Mouse (Mus musculus): ENCODE measurements around the gene Eif4g1. TPM values are rescaled to one million over a fixed set of nuclear protein-coding genes. Genes with fewer than 3 reads are reported as not detected.

Gene Eif4g1
- polyA plus RNA-seq, 1 experiment from 2014 or later, result 158 TPM

- H3K27me3 ChIP-seq (replicated peaks; ENCODE audit: control insufficient read depth, insufficient read depth, low read length), result peaks cover 22% of the 10 kb centered on the region
- H3K4me1 ChIP-seq (ENCODE audit: control insufficient read depth, insufficient read depth, low read length), result peaks cover 11% of the 10 kb centered on the region; the same call in 1 of the 2 replicates
- ATAC-seq, result peak; percentile 75
- no peaks in the 10 kb centered on the region for H3K9me3 ChIP-seq (ENCODE audit: control insufficient read depth, low read length)
- H3K4me2 ChIP-seq (ENCODE audit: low read depth, low read length), result peak within 1 kb of the TSS; percentile 93
- no peaks in the 10 kb centered on the region for H3K36me3 ChIP-seq (ENCODE audit: control insufficient read depth, insufficient read depth, low read length)
- H3K4me3 ChIP-seq (ENCODE audit: low read length), result peak within 1 kb of the TSS; percentile 60
- peak within 1 kb of the TSS; percentile 66 for H3K9ac ChIP-seq (ENCODE audit: low read depth, low read length)
- no peak within 1 kb of the TSS for H3K27ac ChIP-seq (ENCODE audit: low read length)
- WGBS, result 8% methylated on average over 54 of the region's 54 CpGs
Measured at GRCm38 (mm10) chr16:20629731-20630634, 38.1 kb upstream of the Eif4g1 start, which contains the start of gene Ece2. Gene Ece2, plus strand, starts transcription at chr16:20629828.

GRCm38 (mm10) chr16:20637410-20637809 is 30.7 kb upstream of the Eif4g1 start:
- Histone ChIP-seq H3K4me2 (ENCODE audit: low read depth, low read length) (no peak overlapping the region), H3K9me3 (ENCODE audit: control insufficient read depth, low read length) (no peaks in the 10 kb centered on the region), H3K27me3 (replicated peaks; ENCODE audit: control insufficient read depth, insufficient read depth, low read length) (no peaks in the 10 kb centered on the region), H3K9ac (ENCODE audit: low read depth, low read length) (no peak overlapping the region), H3K4me3 (ENCODE audit: low read length) (no peak overlapping the region), H3K4me1 (ENCODE audit: control insufficient read depth, insufficient read depth, low read length) (0 out of 2 replicates have a peak, but pooled peaks cover 2% of the 10 kb centered on the region), H3K36me3 (ENCODE audit: control insufficient read depth, insufficient read depth, low read length) (no peaks in the 10 kb centered on the region), H3K27ac (ENCODE audit: low read length) (no peak overlapping the region)
- ATAC-seq, result no peak
- 63% methylated on average over 8 of the region's 8 CpGs for WGBS

GRCm38 (mm10) chr16:20638367-20638766 is 29.7 kb upstream of the Eif4g1 start:
- H3K4me2 ChIP-seq (ENCODE audit: low read depth, low read length), result no peak overlapping the region
- no peaks in the 10 kb centered on the region for H3K9me3 ChIP-seq (ENCODE audit: control insufficient read depth, low read length)

GRCm38 (mm10) chr16:20642161-20642560 is 26.0 kb upstream of the Eif4g1 start:
- 3% methylated on average over 8 of the region's 8 CpGs for WGBS
- ATAC-seq, result peak; percentile 50; the same call in 1 of the 2 replicates

More at GRCm38 (mm10) chr16:20638367-20638766, 29.7 kb upstream of the Eif4g1 start:
- WGBS, result 78% methylated on average over 8 of the region's 8 CpGs
- no peak overlapping the region for H3K9ac ChIP-seq (ENCODE audit: low read depth, low read length)
- H3K36me3 ChIP-seq (ENCODE audit: control insufficient read depth, insufficient read depth, low read length), result no peaks in the 10 kb centered on the region
- H3K4me3 ChIP-seq (ENCODE audit: low read length), result no peak overlapping the region
- 0 out of 2 replicates have a peak, but pooled peaks cover 2% of the 10 kb centered on the region for H3K4me1 ChIP-seq (ENCODE audit: control insufficient read depth, insufficient read depth, low read length)
- no peak overlapping the region for H3K27ac ChIP-seq (ENCODE audit: low read length)
- no peaks in the 10 kb centered on the region for H3K27me3 ChIP-seq (replicated peaks; ENCODE audit: control insufficient read depth, insufficient read depth, low read length)
- ATAC-seq, result no peak

GRCm38 (mm10) chr16:20643911-20644310 is 24.2 kb upstream of the Eif4g1 start:
- H3K4me3 ChIP-seq (ENCODE audit: low read length), result no peak overlapping the region
- no peak overlapping the region for H3K9ac ChIP-seq (ENCODE audit: low read depth, low read length)
- H3K27ac ChIP-seq (ENCODE audit: low read length), result no peak overlapping the region
- H3K4me1 ChIP-seq (ENCODE audit: control insufficient read depth, insufficient read depth, low read length), result no peaks in the 10 kb centered on the region
- H3K9me3 ChIP-seq (ENCODE audit: control insufficient read depth, low read length), result no peaks in the 10 kb centered on the region
- no peaks in the 10 kb centered on the region for H3K27me3 ChIP-seq (replicated peaks; ENCODE audit: control insufficient read depth, insufficient read depth, low read length)
- 85% methylated on average over 7 of the region's 7 CpGs for WGBS
- no peak for ATAC-seq
- H3K4me2 ChIP-seq (ENCODE audit: low read depth, low read length), result no peak overlapping the region
- no peaks in the 10 kb centered on the region for H3K36me3 ChIP-seq (ENCODE audit: control insufficient read depth, insufficient read depth, low read length)

More at GRCm38 (mm10) chr16:20642161-20642560, 26.0 kb upstream of the Eif4g1 start:
- H3K4me2 ChIP-seq (ENCODE audit: low read depth, low read length), result no peak overlapping the region
- H3K4me1 ChIP-seq (ENCODE audit: control insufficient read depth, insufficient read depth, low read length), result no peaks in the 10 kb centered on the region
- H3K9me3 ChIP-seq (ENCODE audit: control insufficient read depth, low read length), result no peaks in the 10 kb centered on the region
- H3K27ac ChIP-seq (ENCODE audit: low read length), result no peak overlapping the region
- H3K36me3 ChIP-seq (ENCODE audit: control insufficient read depth, insufficient read depth, low read length), result no peaks in the 10 kb centered on the region
- H3K27me3 ChIP-seq (replicated peaks; ENCODE audit: control insufficient read depth, insufficient read depth, low read length), result no peaks in the 10 kb centered on the region
- no peak overlapping the region for H3K9ac ChIP-seq (ENCODE audit: low read depth, low read length)
- no peak overlapping the region for H3K4me3 ChIP-seq (ENCODE audit: low read length)

GRCm38 (mm10) chr16:20651076-20651946 is 16.8 kb upstream of the Eif4g1 start, which contains the start of gene Psmd2:
Gene Psmd2, plus strand, starts transcription at chr16:20651652.
- H3K4me1 ChIP-seq (ENCODE audit: control insufficient read depth, insufficient read depth, low read length), result peaks cover 12% of the 10 kb centered on the region
- ATAC-seq, result peak; percentile 97
- H3K27me3 ChIP-seq (replicated peaks; ENCODE audit: control insufficient read depth, insufficient read depth, low read length), result no peaks in the 10 kb centered on the region
- peak within 1 kb of the TSS; percentile 80 for H3K27ac ChIP-seq (ENCODE audit: low read length)
- peak within 1 kb of the TSS; percentile 74 for H3K4me3 ChIP-seq (ENCODE audit: low read length)
- 2% methylated on average over 46 of the region's 46 CpGs for WGBS
- H3K4me2 ChIP-seq (ENCODE audit: low read depth, low read length), result peak within 1 kb of the TSS; percentile 83
- no peaks in the 10 kb centered on the region for H3K9me3 ChIP-seq (ENCODE audit: control insufficient read depth, low read length)
- peak within 1 kb of the TSS; percentile 88 for H3K9ac ChIP-seq (ENCODE audit: low read depth, low read length)
- no peaks in the 10 kb centered on the region for H3K36me3 ChIP-seq (ENCODE audit: control insufficient read depth, insufficient read depth, low read length)

GRCm38 (mm10) chr16:20651947-20652310 is 16.2 kb upstream of the Eif4g1 start:
- peak overlapping the region; percentile 74 for H3K4me3 ChIP-seq (ENCODE audit: low read length)
- H3K27ac ChIP-seq (ENCODE audit: low read length), result 0 out of 2 replicates have a peak overlapping the region, but pooled peaks have one; percentile 40
- H3K36me3 ChIP-seq (ENCODE audit: control insufficient read depth, insufficient read depth, low read length), result peaks cover 4% of the 10 kb centered on the region; the same call in 1 of the 2 replicates
- no peaks in the 10 kb centered on the region for H3K27me3 ChIP-seq (replicated peaks; ENCODE audit: control insufficient read depth, insufficient read depth, low read length)
- peak overlapping the region; percentile 83 for H3K4me2 ChIP-seq (ENCODE audit: low read depth, low read length)
- no peaks in the 10 kb centered on the region for H3K9me3 ChIP-seq (ENCODE audit: control insufficient read depth, low read length)
- peaks cover 12% of the 10 kb centered on the region for H3K4me1 ChIP-seq (ENCODE audit: control insufficient read depth, insufficient read depth, low read length)
- H3K9ac ChIP-seq (ENCODE audit: low read depth, low read length), result peak overlapping the region; percentile 88
- ATAC-seq, result peak; percentile 59; the same call in 1 of the 2 replicates
- 8% methylated on average over 12 of the region's 12 CpGs for whole genome bisulfite sequencing

GRCm38 (mm10) chr16:20653315-20653714 is 14.8 kb upstream of the Eif4g1 start:
- Histone ChIP-seq H3K27me3 (replicated peaks; ENCODE audit: control insufficient read depth, insufficient read depth, low read length) (no peaks in the 10 kb centered on the region), H3K4me1 (ENCODE audit: control insufficient read depth, insufficient read depth, low read length) (peaks cover 12% of the 10 kb centered on the region), H3K4me2 (ENCODE audit: low read depth, low read length) (no peak overlapping the region), H3K27ac (ENCODE audit: low read length) (no peak overlapping the region), H3K36me3 (ENCODE audit: control insufficient read depth, insufficient read depth, low read length) (peaks cover 4% of the 10 kb centered on the region; the same call in 1 of the 2 replicates), H3K9ac (ENCODE audit: low read depth, low read length) (no peak overlapping the region), H3K9me3 (ENCODE audit: control insufficient read depth, low read length) (no peaks in the 10 kb centered on the region), H3K4me3 (ENCODE audit: low read length) (no peak overlapping the region)
- no peak for ATAC-seq
- WGBS, result 52% methylated on average over 2 of the region's 2 CpGs

- no peaks in the 10 kb centered on the region for H3K9me3 ChIP-seq (ENCODE audit: control insufficient read depth, low read length)
- H3K4me3 ChIP-seq (ENCODE audit: low read length), result no peak overlapping the region
- no peaks in the 10 kb centered on the region for H3K27me3 ChIP-seq (replicated peaks; ENCODE audit: control insufficient read depth, insufficient read depth, low read length)
- no peak overlapping the region for H3K9ac ChIP-seq (ENCODE audit: low read depth, low read length)
- no peak overlapping the region for H3K4me2 ChIP-seq (ENCODE audit: low read depth, low read length)
- H3K27ac ChIP-seq (ENCODE audit: low read length), result no peak overlapping the region
- WGBS, result 90% methylated on average over 4 of the region's 4 CpGs
- no peak for ATAC-seq
- H3K4me1 ChIP-seq (ENCODE audit: control insufficient read depth, insufficient read depth, low read length), result peaks cover 3% of the 10 kb centered on the region
- H3K36me3 ChIP-seq (ENCODE audit: control insufficient read depth, insufficient read depth, low read length), result peaks cover 13% of the 10 kb centered on the region; the same call in 1 of the 2 replicates
Measured at GRCm38 (mm10) chr16:20657661-20658060, 10.5 kb upstream of the Eif4g1 start.

All from intestine, embryonic 16.5 days (tissue).